Comparison of ENCODE assay signal across 19 mouse cellular contexts in genomic region chr16:7164153-7164737, GRCm38 (mm10).
A peak's percentile ranks its signal among the peaks of the same experiment; 100 is the strongest.
DNase-seq lines count a peak whose midpoint lies in the region; ATAC-seq and TF ChIP-seq lines count a peak whose summit lies in the region.
"Had no signal": no experiment of that assay in that cellular context is flagged by ENCODE, and none has a peak within 500 bp of the region (broad histone marks: within the 10 kb centered on the region; RNA-seq: fewer than 3 reads in every experiment).

No protein-coding gene starts in this region.

- 0 out of 2 replicates have a peak overlapping the region, but pooled peaks have one; percentile 7 for H3K27ac ChIP-seq in hindbrain, embryonic 11.5 days (ENCODE audit: low read depth, low read length)
- H3K27ac ChIP-seq in hindbrain, embryonic 16.5 days (ENCODE audit: low read depth, low read length), result no peak overlapping the region
- H3K27ac ChIP-seq in hindbrain, embryonic 14.5 days, result peak overlapping the region; percentile 58; the same call in 1 of the 2 replicates
- peak overlapping the region; percentile 70 for H3K27ac ChIP-seq in midbrain, postnatal 0 days (ENCODE audit: low read depth, low read length)
- no peak overlapping the region for H3K27ac ChIP-seq in kidney, embryonic 14.5 days (ENCODE audit: low read depth, low read length)
- H3K27ac ChIP-seq: heart, embryonic 13.5 days; kidney, postnatal 0 days; limb, embryonic 15.5 days; liver, embryonic 15.5 days had no signal

- DNase-seq in hindbrain, embryonic 11.5 days (ENCODE audit: low spot score), result peak; percentile 23
- DNase-seq in brain, adult 2 months (ENCODE audit: low read depth, low spot score), result peak; percentile 33
- no peak for DNase-seq in hindbrain, embryonic 14.5 days (ENCODE audit: low spot score)
- no peak for DNase-seq in midbrain, postnatal 0 days (ENCODE audit: low spot score)
- no peak for DNase-seq in gastrocnemius, adult 8-10 months (ENCODE audit: low spot score in 2 of 2)
- DNase-seq: B cell, adult 2 months; cerebellum, adult 9-10 months; gastrocnemius, postnatal 10 days; heart, adult 18-20 months; heart, postnatal 4 days; lung, postnatal 10 days; right cerebral cortex, adult 18-20 months had no signal

- no peaks in the 10 kb centered on the region for H3K9me3 ChIP-seq in hindbrain, embryonic 11.5 days (ENCODE audit: control insufficient read depth, low read length)
- no peaks in the 10 kb centered on the region for H3K9me3 ChIP-seq in hindbrain, embryonic 16.5 days (ENCODE audit: control insufficient read depth, low read length)
- no peaks in the 10 kb centered on the region for H3K9me3 ChIP-seq in hindbrain, embryonic 14.5 days (ENCODE audit: control insufficient read depth, low read length)
- H3K9me3 ChIP-seq in midbrain, postnatal 0 days (ENCODE audit: low read length), result no peaks in the 10 kb centered on the region
- no peaks in the 10 kb centered on the region for H3K9me3 ChIP-seq in kidney, embryonic 14.5 days (ENCODE audit: control insufficient read depth, low read length)
- H3K9me3 ChIP-seq: heart, embryonic 13.5 days; limb, embryonic 15.5 days; liver, embryonic 15.5 days had no signal

- H3K4me2 ChIP-seq in hindbrain, embryonic 11.5 days (replicated peaks; ENCODE audit: low read depth, low read length), result no peak overlapping the region
- H3K4me2 ChIP-seq in hindbrain, embryonic 16.5 days (ENCODE audit: low read length), result no peak overlapping the region
- no peak overlapping the region for H3K4me2 ChIP-seq in hindbrain, embryonic 14.5 days (replicated peaks)
- no peak overlapping the region for H3K4me2 ChIP-seq in midbrain, postnatal 0 days (ENCODE audit: low read depth, low read length, poor library complexity, severe bottlenecking)
- no peak overlapping the region for H3K4me2 ChIP-seq in kidney, embryonic 14.5 days (replicated peaks; ENCODE audit: low read depth, low read length)
- H3K4me2 ChIP-seq: heart, embryonic 13.5 days; limb, embryonic 15.5 days; liver, embryonic 15.5 days had no signal

- 73% methylated on average over 8 of the region's 8 CpGs for WGBS in hindbrain, embryonic 11.5 days
- whole genome bisulfite sequencing in hindbrain, embryonic 16.5 days, result 67% methylated on average over 8 of the region's 8 CpGs
- 52% methylated on average over 8 of the region's 8 CpGs for WGBS in hindbrain, embryonic 14.5 days
- 57% methylated on average over 8 of the region's 8 CpGs for WGBS in midbrain, postnatal 0 days
- 50% methylated on average over 8 of the region's 8 CpGs for WGBS in kidney, embryonic 14.5 days

- H3K36me3 ChIP-seq in hindbrain, embryonic 11.5 days (ENCODE audit: control insufficient read depth, insufficient read depth, low read length), result no peaks in the 10 kb centered on the region
- no peaks in the 10 kb centered on the region for H3K36me3 ChIP-seq in hindbrain, embryonic 16.5 days (ENCODE audit: control insufficient read depth, insufficient read depth, low read length)
- H3K36me3 ChIP-seq in hindbrain, embryonic 14.5 days (replicated peaks; ENCODE audit: control insufficient read depth, insufficient read depth), result no peaks in the 10 kb centered on the region
- no peaks in the 10 kb centered on the region for H3K36me3 ChIP-seq in midbrain, postnatal 0 days (ENCODE audit: insufficient read depth, low read length)
- no peaks in the 10 kb centered on the region for H3K36me3 ChIP-seq in kidney, embryonic 14.5 days (ENCODE audit: control insufficient read depth, insufficient read depth, low read length)
- H3K36me3 ChIP-seq: heart, embryonic 13.5 days; limb, embryonic 15.5 days; liver, embryonic 15.5 days had no signal

- no peak overlapping the region for H3K9ac ChIP-seq in hindbrain, embryonic 11.5 days (ENCODE audit: low read depth, low read length)
- no peak overlapping the region for H3K9ac ChIP-seq in hindbrain, embryonic 16.5 days (ENCODE audit: low read depth, low read length)
- no peak overlapping the region for H3K9ac ChIP-seq in hindbrain, embryonic 14.5 days
- no peak overlapping the region for H3K9ac ChIP-seq in midbrain, postnatal 0 days (replicated peaks; ENCODE audit: low read length, poor library complexity, severe bottlenecking)
- H3K9ac ChIP-seq in kidney, embryonic 14.5 days (ENCODE audit: low read depth, low read length), result no peak overlapping the region
- H3K9ac ChIP-seq: heart, embryonic 13.5 days; limb, embryonic 15.5 days; liver, embryonic 15.5 days had no signal

- no peak for TF ChIP-seq CTCF in midbrain, postnatal 0 days (IDR thresholded peaks at IDR 0.05)

- no peaks in the 10 kb centered on the region for H3K4me1 ChIP-seq in hindbrain, embryonic 11.5 days (replicated peaks; ENCODE audit: control insufficient read depth, insufficient read depth, low read length)
- no peaks in the 10 kb centered on the region; the same call in 1 of the 2 replicates for H3K4me1 ChIP-seq in hindbrain, embryonic 16.5 days (ENCODE audit: control insufficient read depth, insufficient read depth, low read depth, low read length)
- peaks cover 27% of the 10 kb centered on the region for H3K4me1 ChIP-seq in hindbrain, embryonic 14.5 days (replicated peaks; ENCODE audit: control insufficient read depth, insufficient read depth, low read length)
- peaks cover 6% of the 10 kb centered on the region; the same call in 1 of the 2 replicates for H3K4me1 ChIP-seq in midbrain, postnatal 0 days (ENCODE audit: insufficient read depth, low read length)
- H3K4me1 ChIP-seq in kidney, embryonic 14.5 days (ENCODE audit: control insufficient read depth, insufficient read depth, low read length), result no peaks in the 10 kb centered on the region
- H3K4me1 ChIP-seq: liver, embryonic 15.5 days had no signal

- no peaks in the 10 kb centered on the region for H3K27me3 ChIP-seq in hindbrain, embryonic 11.5 days (ENCODE audit: control insufficient read depth, insufficient read depth, low read length)
- no peaks in the 10 kb centered on the region for H3K27me3 ChIP-seq in hindbrain, embryonic 16.5 days (replicated peaks; ENCODE audit: control insufficient read depth, insufficient read depth, low read length)
- no peaks in the 10 kb centered on the region for H3K27me3 ChIP-seq in hindbrain, embryonic 14.5 days (ENCODE audit: control insufficient read depth, insufficient read depth, low read length)
- no peaks in the 10 kb centered on the region for H3K27me3 ChIP-seq in midbrain, postnatal 0 days (ENCODE audit: insufficient read depth, low read length)
- H3K27me3 ChIP-seq in kidney, embryonic 14.5 days (ENCODE audit: control insufficient read depth, insufficient read depth, low read length), result no peaks in the 10 kb centered on the region
- H3K27me3 ChIP-seq: heart, embryonic 13.5 days; limb, embryonic 15.5 days; liver, embryonic 15.5 days had no signal

- ATAC-seq in hindbrain, embryonic 11.5 days (ENCODE audit: low FRiP score), result no peak
- no peak for ATAC-seq in hindbrain, embryonic 16.5 days
- no peak for ATAC-seq in hindbrain, embryonic 14.5 days (ENCODE audit: low FRiP score)
- ATAC-seq in midbrain, postnatal 0 days (ENCODE audit: low FRiP score), result peak; percentile 56; the same call in 1 of the 2 replicates
- ATAC-seq in kidney, embryonic 14.5 days (ENCODE audit: low FRiP score, low TSS enrichment), result no peak
- ATAC-seq: intestine, postnatal 0 days had no signal

- no peak overlapping the region for H3K4me3 ChIP-seq in hindbrain, embryonic 11.5 days (ENCODE audit: low read depth, low read length)
- no peak overlapping the region for H3K4me3 ChIP-seq in hindbrain, embryonic 16.5 days (ENCODE audit: low read length)
- no peak overlapping the region for H3K4me3 ChIP-seq in hindbrain, embryonic 14.5 days (replicated peaks; ENCODE audit: low read length)
- H3K4me3 ChIP-seq in midbrain, postnatal 0 days (ENCODE audit: low read depth, low read length), result no peak overlapping the region
- no peak overlapping the region for H3K4me3 ChIP-seq in kidney, embryonic 14.5 days (ENCODE audit: low read length)
- H3K4me3 ChIP-seq: heart, embryonic 13.5 days; limb, embryonic 15.5 days; liver, embryonic 15.5 days had no signal

Comparison
In these comparisons a context has a peak if more than half of its experiments do, and no peak if none do; other contexts are left out.
1. DNase-seq: peak in hindbrain, embryonic 11.5 days (single experiment) and brain, adult 2 months (single experiment); none in hindbrain, embryonic 14.5 days (single experiment), midbrain, postnatal 0 days (single experiment) and gastrocnemius, adult 8-10 months (0 of 2).
2. H3K27ac ChIP-seq: peak in hindbrain, embryonic 11.5 days (single experiment), hindbrain, embryonic 14.5 days (single experiment) and midbrain, postnatal 0 days (single experiment); none in hindbrain, embryonic 16.5 days (single experiment) and kidney, embryonic 14.5 days (single experiment).